Mouse (Mus musculus) cerebellum, adult 11-12 months (tissue): ENCODE results near the gene 0610037L13Rik.

Experiments used
- DNase-seq: peaks from one replicate; pipeline ENCODE4 v3.0.0; 2022

The 0610037L13Rik gene

DNA sequence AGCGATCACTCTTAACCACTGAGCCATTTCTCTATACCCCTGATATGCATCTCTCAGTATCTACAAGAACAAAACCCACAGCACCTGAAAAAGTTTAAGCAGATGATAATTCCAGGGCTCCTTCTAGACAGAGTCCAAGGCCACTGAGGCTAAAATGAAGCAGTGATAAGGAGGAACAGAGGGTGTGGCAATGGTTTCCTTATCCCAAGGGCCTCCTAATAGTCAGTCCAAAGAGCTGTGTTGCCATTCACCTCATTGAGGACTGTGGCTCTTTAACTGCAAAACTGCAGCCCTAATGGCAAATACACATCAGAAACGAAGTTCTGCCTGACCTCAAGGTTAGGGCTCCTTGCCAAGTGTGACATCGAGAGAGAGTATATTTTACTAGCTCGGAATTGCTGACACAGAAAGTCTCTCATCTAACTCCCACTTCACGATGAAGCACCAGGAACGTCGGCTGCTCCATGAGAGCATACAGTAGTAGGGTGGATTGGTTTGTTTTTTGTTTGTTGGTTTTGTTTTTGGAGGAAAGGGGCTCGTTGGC, 31.6 kb downstream of the 0610037L13Rik start:
- DNase-seq = no peak

DNA sequence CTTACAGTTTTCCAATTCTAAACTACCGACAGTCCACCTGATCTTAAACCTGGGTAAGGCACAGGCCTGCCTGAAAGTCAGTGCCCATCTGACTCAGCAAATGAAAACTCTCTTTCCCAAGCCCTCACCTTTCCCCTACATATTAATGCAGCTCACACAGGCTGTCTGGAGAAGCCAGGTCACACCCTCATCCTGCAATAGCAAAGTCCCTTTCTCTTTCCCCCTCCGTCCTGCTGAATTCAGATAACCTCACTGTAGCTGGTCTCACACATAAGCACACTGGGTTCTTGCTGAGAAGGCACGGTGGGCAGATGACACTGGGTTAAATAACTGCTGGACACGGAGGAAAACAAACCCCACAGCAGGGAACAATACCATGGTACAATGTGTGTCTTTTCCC, 32.3 kb downstream of the 0610037L13Rik start:
- no peak for DNase-seq

GRCm38 (mm10) chr4:107923145-107923802, 33.7 kb downstream of the 0610037L13Rik start, which contains the start of gene Cpt2:
TSS of gene Cpt2 (minus strand) at chr4:107923610.
- peak; percentile 86 for DNase-seq

DNA sequence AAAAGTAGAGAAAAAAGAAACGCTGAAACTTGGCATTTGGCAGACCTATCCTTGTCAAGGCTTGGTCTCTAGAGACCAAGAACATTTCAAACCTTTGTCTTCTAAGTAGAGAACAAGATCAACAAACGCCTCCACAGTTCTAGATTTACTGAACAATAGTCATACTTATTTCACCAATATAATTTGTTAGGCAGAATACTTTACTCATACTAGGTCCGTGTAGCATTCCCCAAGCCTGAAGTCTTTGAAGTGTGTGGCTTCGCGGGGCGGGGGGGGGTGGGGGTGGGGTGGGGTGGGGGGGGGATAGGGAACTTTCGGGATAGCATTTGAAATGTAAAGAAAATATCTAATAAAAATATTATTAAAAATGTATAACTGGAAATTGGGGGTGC, 34.2 kb downstream of the 0610037L13Rik start:
- DNase-seq = no peak

DNA sequence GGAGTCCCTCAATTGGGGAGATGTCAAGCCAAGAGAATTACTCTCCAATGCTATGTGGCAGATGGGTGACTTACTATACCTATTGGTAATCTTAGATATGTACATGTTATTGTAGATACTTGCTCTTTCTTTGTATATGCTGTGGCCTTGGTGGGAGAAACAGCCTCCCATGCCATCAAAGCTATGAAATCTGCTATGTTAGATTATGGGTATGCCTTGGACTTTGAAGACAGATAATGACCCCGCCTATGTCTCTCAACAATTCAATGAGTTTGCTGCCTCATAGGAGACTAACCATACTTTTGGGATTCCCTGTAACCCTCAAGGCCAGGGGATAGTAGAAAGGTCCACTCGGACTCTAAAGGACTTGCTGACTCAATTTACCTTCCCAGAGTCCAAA, 38.7 kb downstream of the 0610037L13Rik start:
- no peak for DNase-seq

- no peak for DNase-seq
These were observed 39.1 kb downstream of the 0610037L13Rik start for GRCm38 (mm10) chr4:107928726-107929125.

GRCm38 (mm10) chr4:107931453-107931852, 41.8 kb downstream of the 0610037L13Rik start:
- no peak for DNase-seq

GRCm38 (mm10) chr4:107933239-107933638, 43.6 kb downstream of the 0610037L13Rik start:
- no peak for DNase-seq

DNA sequence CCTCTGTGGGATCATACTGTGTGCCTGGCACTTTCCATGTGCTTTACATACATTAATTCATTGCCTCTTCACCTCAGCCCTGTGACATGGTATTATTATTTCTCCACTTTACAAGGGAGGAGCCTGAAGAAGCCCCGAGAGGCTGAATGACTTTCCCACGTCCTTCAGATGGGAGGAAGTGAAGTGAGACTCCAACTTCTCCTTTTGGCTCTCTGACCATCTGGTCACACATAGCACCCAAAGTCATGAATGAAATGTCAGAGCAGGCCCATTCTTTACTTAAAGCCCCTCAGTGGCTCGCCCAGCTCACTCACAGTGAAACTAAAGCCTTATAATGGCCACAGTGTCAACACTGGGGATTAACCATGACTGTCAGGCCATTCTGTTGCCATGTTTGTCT, 45.6 kb downstream of the 0610037L13Rik start:
- no peak for DNase-seq

- peak; percentile 53 for DNase-seq
These were observed 47.7 kb downstream of the 0610037L13Rik start for GRCm38 (mm10) chr4:107937338-107937737.

GRCm38 (mm10) chr4:107938124-107938523, 48.5 kb downstream of the 0610037L13Rik start:
- no peak for DNase-seq

DNA sequence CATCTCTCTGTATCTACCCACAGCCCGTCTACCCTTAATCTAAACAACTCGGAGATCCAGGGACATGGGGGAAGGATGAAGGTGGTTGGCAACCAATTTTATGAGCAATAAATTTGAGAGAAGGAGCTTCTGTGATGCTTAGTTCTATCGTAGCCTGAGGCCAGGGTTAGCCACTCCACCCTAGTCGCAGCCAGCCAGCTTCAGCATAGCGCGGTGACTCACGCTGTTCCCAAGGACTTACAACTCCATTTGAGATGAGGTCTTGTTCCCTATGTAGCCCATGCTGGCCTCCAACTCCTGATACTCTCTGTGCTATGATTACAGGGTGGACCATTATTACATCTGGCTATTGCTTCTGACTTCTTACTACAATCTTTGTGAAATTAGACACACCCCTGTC, 53.1 kb downstream of the 0610037L13Rik start:
- DNase-seq = no peak

DNA sequence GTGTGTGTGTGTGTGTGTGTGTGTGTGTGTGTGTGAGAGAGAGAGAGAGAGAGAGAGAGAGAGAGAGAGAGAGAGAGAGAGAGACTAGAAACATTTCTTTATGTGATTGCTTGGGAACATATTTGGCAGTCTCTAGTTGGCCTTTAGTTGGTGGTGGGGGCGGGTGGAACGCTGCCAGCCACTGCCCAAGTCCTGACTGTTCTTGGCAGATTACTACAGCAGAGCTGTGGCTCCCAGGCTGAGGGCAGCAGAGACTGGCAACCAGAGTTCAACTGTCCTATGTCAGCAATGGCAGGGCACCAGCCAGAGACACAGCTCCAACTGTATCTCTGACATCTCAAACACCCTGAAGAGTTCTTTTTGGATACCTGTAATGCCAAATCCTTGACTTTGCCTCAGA, 54.5 kb downstream of the 0610037L13Rik start:
- DNase-seq = no peak
